Mouse (Mus musculus) liver, adult (tissue): ENCODE measurements around the gene Eps8.

Experiments
- GATA4 ChIP-seq: IDR thresholded peaks from 2 replicates; pipeline ENCODE4 v1.6.1; 2014; ENCODE audit warnings: mild to moderate bottlenecking, low read length; ENCODE audit not compliant: insufficient replicate concordance

Gene Eps8

DNA sequence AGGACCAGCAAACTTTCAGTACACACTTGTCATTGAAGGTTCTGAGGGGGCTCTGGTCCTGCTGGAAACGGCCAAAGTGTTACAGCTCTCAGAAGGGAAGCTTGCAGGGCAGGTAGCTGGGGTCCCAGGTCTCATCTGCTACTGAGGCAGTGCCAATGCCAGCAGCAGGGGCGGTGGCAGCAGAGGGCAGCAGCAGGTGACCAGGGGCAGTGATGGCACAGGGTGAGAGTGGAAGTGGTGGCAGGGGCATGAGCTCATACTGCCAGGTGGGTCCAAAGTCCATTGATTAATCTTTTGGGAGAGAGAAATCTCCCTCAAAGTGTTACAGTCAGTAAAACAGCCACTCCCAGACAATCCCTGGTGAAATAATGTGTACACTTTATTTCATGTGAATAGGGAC is 188.4 kb downstream of the Eps8 start:
- no peak for TF ChIP-seq GATA4

- no peak for TF ChIP-seq GATA4
Observed at GRCm38 (mm10) chr6:137465253-137465652, 189.4 kb downstream of the Eps8 start.

GRCm38 (mm10) chr6:137463771-137464170 is 190.9 kb downstream of the Eps8 start:
- no peak for TF ChIP-seq GATA4

- TF ChIP-seq GATA4: no peak
Observed at GRCm38 (mm10) chr6:137458136-137458535, 196.5 kb downstream of the Eps8 start.

DNA sequence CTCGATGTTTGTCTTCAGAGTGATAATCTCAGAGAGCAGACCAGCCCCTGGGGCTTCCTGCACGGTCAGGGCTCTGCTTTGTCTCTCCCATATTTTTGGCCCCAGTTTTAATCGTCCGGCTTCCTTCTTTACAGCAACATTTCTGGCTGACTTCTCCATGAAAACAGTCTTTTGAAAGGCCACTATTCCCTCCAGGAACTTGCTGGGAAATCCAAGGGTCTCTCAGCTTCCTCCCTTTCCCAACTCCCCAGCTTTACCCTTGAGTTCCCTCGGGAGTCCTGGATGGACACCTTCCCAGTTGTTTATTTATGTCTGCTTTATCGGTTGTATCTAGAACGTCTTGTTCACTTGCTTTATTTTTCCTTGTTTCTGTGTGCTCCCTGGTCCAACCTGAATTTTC is 197.5 kb downstream of the Eps8 start:
- TF ChIP-seq GATA4: no peak

DNA sequence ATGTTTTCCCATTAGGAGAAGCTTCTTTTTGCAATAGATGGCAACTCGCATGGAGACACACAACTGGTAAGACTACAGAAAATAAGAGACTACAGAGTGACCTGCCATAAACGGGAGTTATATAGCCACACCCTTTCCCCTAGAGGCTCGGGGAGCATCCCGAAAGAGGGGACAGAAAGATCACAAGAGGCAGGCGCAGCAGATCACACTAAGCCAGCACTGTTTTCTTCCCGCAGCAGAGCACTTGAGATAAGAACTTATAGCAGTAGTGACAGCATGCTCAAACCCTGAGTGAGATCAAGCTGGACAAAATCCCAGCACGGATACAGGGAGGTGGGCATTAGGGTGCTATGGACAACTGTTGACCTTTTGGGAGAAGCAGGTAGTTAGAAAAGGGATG is 198.6 kb downstream of the Eps8 start:
- TF ChIP-seq GATA4: no peak; the same call in 1 of the 2 replicates

DNA sequence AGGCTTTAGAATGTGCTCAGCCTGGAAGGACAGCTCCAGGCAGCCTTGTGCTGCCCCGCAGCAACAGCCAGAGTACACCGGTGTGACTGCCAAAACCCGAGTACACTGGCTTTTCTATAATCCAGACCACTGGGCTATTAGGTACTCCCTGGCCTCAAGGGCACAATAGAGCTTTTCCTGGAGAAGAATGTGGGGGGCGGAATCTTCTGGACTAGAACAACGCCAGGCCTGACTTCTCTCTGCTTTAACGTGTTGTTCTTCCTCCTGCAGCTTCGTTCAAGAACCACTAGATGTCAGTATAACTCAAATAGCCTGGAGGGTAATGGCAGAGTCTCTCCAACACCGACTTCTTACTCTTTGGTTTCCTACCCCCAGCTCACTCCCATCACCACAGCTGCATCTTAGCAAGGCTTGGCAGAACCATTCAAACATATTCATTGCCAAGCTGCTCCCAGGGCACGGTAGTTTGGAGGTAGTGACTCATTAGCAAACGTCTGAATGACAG is 199.1 kb downstream of the Eps8 start:
- TF ChIP-seq GATA4: no peak

- TF ChIP-seq GATA4: no peak
Observed at GRCm38 (mm10) chr6:137443089-137443488, 211.6 kb downstream of the Eps8 start.

DNA sequence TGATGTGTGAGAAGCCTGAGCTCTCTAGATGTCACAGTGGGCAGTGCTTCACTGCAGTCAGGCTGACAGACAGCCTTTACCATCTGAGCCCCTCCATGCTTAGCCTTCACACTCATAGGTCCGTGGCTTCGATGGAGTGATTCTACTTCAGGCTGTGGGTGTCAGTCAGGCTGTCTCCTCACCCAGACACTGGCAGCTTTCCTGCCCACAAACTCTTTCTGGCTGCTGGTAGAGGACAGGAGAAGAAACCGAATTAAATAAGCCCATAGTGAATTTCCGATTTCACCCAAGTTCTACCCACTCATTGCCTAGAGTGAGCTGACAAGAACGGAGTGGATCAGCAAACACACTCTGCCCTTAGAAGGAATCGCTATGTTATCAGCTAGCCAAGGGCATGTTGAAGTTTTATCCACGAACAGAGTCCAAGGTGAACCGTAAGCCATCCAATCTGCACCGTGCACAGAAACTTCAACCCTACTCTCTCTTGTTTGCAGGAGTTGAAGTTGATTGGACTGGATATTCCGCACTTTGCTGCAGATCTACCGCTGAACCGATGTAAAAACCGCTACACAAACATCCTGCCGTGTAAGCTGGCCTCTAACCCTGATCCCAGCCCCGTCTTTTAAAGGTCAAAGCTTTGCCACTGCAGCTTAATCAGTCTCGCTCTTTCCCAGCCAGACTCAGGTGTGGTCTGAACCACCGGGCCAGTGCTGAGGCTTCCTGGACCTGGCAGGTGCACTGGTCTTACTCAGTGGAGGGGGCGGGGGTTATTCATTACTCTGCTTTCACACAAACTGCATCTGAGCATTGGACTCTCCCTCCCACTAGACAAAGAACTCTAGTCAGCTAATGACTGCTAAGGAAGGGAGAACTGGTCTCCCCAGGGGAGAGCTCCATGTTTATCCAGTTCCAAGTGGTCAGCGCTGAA is 213.9 kb downstream of the Eps8 start:
- no peak for TF ChIP-seq GATA4

- no peak for TF ChIP-seq GATA4
Observed at GRCm38 (mm10) chr6:137437902-137438580, 216.6 kb downstream of the Eps8 start.

- TF ChIP-seq GATA4: no peak
Observed at GRCm38 (mm10) chr6:137437486-137437885, 217.2 kb downstream of the Eps8 start.

GRCm38 (mm10) chr6:137433521-137434137 is 221.0 kb downstream of the Eps8 start:
- TF ChIP-seq GATA4: no peak
